Mouse (Mus musculus) spleen, postnatal 14 days (tissue): Measurements from ENCODE around the gene Ticam1.
"Not testable (repeated sequence)": the region's sequence is repeated elsewhere in the genome, so short reads cannot be mapped to it uniquely, and the experiment has no call there.

ENCODE experiments used
- DNase-seq, 2 experiments: peaks; one replicate each; pipeline ENCODE4 v3.0.0; 2021 to 2022; ENCODE audit warnings: low spot score in 2 of 2

The Ticam1 gene

GRCm38 (mm10) chr17:56264020-56264419 is 12.6 kb downstream of the Ticam1 start:
- peak; percentile 58 to 78 for DNase-seq

DNA sequence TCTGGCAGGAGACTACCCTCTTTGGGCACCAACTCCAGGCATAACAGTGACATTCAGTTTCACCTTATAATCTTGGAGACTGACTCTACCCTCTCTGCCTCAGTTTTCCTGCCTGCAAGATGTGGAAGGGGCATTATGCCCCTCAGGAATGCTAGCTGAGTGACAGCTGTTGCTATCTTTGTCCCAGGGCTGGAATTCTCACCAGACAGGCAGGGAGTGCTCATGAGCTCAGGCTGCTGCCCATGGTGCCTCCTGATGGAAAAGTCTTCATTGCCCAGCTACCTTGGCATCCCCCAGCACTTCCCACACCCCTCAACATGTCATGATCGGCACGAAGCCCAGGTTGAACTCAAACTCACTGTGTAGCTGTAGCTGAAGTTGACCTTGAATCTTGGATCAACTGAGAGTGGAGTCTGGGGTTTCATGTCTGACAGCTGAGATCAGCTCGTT is 13.9 kb downstream of the Ticam1 start:
- no peak for DNase-seq

- no peak for DNase-seq
These were observed 15.4 kb downstream of the Ticam1 start for GRCm38 (mm10) chr17:56261166-56261565.

DNA sequence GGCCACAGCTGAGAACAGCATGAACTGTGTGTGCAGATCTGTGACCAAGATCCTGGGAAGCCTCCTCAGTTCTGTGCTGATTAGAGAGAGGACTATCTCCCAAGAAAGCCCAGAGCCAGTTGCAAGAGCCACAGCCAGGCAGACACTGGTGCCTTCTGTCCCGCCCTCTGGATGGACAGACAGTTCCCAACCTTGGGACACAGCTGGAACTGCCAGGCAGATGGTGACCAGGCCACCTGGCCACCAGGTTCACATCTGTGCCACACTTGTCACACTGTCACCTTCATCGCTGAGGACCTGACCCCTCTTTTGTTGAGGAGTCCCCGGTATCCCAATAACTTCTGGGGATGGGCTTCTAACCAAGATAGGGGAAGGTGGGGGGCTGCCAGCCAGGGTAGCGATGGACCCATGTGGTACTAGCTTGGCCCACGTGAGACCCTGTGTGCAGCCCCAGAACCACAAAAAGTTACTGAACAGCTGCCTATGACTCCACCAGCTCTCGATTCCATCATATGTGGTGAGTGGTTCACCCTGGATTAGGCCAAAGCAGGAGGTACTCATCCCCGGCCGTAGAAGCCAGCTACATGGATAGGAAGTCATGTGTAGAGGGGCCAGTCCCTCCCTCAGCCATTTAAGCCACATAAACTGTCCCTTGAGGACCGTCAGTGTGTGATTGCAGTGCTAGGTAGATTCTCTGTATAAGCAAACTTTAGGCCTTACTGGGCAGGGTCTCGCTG is 17.1 kb downstream of the Ticam1 start:
- DNase-seq: no peak

DNA sequence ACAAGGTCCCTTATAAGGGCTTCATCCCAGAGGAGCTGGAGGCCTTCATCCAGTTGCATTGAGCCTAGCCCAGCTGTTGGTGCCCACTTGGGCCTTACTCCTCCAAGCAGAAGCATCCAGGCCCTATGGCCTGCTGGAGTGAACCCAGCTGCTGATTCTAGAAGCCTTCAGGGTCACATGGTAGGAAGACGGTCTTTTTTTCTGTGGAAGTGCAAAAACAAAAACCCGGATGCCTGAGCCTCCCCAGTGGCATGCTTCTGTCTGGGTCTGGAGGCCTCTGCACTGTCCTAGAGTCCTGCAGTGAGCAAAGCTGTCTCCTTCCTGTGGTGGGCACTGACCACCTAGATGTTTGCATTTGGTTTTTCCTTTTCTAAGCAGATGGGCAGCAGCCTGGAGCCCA is 17.8 kb downstream of the Ticam1 start:
- DNase-seq: not testable (repeated sequence)

DNA sequence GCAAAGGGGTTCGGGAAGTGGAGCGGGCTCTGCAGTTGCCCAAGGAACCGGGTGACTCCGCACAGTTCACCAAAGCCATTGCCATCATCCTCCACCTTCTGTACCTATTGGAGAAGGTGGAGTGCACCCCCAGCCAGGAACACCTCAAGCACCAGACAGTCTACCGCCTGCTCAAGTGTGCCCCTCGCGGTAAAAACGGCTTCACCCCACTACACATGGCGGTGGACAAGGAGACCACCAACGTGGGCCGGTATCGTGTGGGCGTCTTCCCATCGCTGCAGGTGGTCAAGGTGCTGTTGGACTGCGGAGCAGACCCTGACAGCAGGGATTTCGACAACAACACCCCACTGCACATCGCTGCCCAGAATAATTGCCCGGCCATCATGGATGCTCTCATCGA is 18.3 kb downstream of the Ticam1 start:
- DNase-seq: not testable (repeated sequence)

DNA sequence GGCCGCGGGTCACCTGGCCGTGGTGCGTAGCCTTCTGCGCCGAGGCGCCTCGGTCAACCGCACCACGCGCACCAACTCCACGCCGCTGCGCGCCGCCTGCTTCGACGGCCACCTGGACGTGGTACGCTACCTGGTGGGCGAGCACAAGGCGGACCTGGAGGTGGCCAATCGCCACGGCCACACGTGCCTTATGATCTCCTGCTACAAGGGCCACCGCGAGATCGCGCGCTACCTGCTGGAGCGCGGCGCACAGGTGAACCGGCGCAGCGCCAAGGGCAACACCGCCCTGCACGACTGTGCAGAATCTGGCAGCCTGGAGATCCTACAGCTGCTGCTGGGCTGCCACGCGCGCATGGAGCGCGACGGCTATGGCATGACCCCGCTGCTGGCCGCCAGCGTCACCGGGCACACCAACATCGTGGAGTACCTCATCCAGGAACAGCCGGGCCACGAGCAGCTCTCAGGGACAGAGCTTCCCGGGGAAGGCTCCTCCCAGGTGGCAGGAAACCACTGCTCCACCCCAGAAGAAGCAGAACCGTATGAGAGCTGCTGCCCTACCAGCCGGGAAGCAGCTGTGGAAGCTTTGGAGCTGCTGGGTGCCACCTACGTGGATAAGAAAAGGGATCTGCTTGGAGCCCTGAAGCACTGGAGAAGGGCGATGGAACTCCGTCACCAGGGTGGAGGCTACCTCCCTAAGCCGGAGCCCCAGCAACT is 19.2 kb downstream of the Ticam1 start:
- DNase-seq: no peak

GRCm38 (mm10) chr17:56256239-56256881 is 20.2 kb downstream of the Ticam1 start, which contains the start of gene Fem1a:
Gene Fem1a (plus strand): TSS chr17:56256810.
- peak; percentile 73 to 85 for DNase-seq

- DNase-seq: peak; percentile 95 to 98
These were observed 20.7 kb downstream of the Ticam1 start for GRCm38 (mm10) chr17:56255863-56256238.

DNA sequence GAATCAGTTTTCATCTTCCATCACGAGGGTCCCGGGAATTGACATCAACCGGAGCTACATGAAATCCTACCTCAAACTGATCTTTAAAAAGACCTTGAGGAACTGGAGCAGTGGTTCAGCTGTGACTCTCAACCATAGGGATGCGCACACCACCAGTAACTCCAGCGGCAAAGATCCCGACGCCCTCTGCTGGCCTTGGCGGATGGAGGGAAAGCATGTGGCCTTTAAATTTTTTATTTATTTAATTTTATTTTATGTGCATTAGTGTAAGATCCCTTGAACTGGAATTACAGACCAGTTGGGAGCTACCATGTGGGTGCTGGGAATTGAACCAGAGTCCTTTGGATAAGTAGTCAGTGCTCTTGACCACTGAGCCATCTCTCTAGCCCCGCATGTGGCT is 21.2 kb downstream of the Ticam1 start:
- DNase-seq: no peak

DNA sequence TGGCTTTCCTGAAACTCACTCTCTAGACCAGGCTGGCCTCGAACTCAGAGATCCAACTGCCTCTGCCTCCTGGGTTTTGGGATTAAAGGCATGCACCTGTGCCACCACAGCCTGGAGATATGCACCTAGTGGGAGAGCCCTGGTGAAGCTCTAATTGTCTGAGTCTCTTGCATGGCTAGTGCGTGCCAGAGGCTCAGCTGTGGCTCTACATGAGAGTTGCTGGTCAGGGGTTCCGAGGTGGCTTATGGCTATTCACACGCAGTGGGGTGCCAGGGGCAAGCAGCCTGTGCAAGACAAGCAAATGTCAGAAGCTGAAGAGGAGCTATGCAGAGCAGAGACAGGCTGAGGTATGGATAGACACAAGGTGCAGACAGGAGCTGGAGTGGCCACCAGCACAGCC is 21.9 kb downstream of the Ticam1 start:
- no peak for DNase-seq

GRCm38 (mm10) chr17:56251136-56251829 is 25.3 kb downstream of the Ticam1 start:
- DNase-seq: peak; percentile 53 to 64

- no peak for DNase-seq
These were observed 31.0 kb downstream of the Ticam1 start for GRCm38 (mm10) chr17:56245608-56246007.

- peak; percentile 73 to 81 for DNase-seq
These were observed 34.8 kb downstream of the Ticam1 start for GRCm38 (mm10) chr17:56241541-56242401.

DNA sequence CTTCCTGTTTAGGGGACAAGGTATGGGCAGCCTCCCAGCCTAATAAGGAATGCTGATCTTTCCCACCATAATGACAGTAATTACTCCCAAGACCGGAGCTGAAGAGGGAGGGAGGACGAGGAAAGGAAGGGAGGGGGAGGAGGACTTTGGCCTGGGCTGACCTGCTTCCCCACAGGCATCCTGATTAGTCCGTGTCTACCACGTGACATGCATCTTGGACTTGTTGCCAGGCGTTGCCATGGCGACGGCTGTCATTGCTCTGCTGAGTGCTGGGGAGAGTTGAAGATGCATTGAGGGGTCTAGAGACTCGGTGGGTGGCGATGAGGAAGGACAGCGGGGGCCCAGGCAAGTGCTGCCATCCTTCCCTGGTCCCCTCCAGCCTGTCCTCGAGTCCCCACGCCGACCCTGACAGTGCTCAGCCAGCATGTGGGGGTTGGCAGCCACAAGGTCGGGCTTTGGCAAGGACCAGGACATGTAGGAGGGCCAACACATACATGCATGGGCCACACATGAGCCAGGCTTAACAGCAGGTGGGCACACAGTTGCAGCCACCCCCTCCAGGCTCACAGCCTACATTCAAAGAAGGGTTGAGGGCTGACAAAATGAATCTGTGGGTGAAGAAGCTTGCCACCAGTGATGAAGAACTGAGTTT is 42.6 kb downstream of the Ticam1 start:
- no peak for DNase-seq

DNA sequence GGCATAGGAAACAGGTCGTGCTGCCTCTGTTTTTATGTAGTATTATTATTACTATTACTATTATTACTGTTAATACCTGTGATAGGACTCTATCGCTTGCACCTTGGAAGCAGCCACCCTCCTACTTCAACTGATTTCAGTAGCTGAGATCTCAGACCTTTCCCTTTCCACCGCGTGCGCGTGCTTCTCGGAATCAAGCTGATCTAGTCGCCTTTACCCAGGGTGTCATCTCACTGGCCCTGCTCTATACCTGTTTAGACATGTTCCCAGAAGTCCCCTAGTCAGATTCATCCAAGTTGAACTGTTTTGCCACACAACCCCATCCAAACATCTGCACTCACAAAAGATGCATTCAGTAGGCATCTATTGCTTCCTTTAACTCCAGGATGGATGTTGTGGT is 43.2 kb downstream of the Ticam1 start:
- DNase-seq: no peak

DNA sequence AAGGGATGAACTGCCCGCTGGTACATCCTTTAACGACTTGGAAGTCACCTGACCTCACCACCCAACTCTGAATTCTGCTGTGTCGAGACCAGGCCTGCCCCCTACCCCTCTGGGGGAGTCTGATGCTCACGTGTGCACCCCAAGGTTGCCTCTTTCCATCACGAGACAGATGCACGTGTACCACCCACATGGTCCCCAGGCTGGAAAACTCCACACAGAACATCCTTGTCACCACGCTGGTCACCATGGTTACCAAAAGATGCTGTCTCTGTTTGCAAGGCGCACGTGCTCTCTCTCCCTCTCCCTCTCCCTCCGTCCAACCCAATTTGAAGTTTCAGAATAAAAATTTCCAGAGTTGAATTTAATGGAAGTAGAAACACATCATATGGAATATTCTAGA is 46.6 kb downstream of the Ticam1 start:
- DNase-seq: no peak

DNA sequence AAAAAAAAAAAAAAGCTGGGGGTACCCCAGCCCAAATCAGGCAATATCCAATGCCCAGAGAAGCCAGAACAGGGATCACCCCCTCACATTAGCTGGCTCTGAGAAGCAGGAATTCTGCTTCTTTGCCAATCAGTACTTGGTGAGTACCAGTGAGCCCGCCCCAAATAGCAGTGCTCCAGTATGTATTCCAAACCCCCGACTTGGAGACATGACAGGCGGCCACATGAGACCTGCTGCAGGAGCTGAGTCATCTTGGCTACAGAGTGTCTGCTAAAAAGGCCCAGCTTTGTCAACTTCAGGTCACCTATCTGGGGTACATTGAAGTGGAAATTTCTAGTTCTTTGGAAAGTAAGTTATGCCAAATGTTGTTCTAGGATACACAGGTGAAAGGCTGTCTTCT is 50.0 kb downstream of the Ticam1 start:
- DNase-seq: no peak

DNA sequence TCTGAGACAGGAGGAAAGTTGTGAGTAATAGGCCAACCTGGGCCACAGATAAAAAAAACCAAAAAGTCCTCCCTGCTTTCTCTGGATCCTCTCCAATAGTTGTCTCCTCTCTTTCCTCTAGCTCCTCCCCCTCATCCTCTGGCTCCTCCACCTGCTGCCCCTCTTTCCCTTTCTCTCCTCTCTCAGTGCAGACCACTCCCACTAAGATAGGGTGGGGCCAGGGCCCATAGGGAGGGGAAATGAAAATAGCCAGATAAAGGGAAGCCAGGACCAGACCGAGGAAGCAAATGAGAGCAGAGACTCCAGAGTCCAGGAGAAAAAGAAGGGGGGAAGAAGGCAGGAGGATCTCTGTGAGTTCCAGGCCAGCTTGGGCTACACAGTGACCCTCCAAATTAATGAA is 51.7 kb downstream of the Ticam1 start:
- DNase-seq: no peak

DNA sequence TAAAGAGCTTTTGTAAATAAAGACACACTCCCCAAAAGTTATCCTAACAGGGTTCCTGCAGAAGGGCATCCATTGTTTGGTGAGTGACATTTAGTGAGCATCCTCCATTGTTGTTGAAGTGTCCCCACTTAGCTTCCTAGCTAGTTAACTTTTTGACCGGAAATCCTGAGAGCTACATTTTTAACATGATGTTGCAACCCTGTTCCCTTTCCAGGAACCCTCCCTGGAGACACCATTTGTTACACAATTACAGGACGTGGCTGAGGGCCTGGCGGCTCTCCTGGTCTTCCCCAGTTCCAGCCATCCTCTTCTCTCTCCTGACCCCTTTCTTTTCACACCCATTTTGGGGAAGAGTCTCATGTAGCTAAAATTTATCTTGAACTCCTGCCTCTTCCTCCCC is 56.8 kb downstream of the Ticam1 start:
- no peak for DNase-seq
